Mouse (Mus musculus) heart, embryonic 16.5 days (tissue): ENCODE data around the gene Ypel2. TPM values are rescaled to one million over a fixed set of nuclear protein-coding genes. Genes with fewer than 3 reads are reported as not detected.

Experiments
- ATAC-seq: fragments of 200-750 bp; cut with Nextera tagmentation; replicated peaks from 2 replicates; pipeline ENCODE4 v1.8.0; 2017; ENCODE audit warnings: moderate number of reproducible peaks; ENCODE audit not compliant: insufficient read depth, low FRiP score; ENCODE audit errors: extremely low read depth
- H3K27ac ChIP-seq: fragments of 300-500 bp; sonication (generic); 2 replicates; pipeline ENCODE4 v1.5.1; 2014; ENCODE audit warnings: mild to moderate bottlenecking, low read length, control low read depth, moderate library complexity
- H3K27me3 ChIP-seq: fragments of 300-500 bp; sonication (generic); 2 replicates; pipeline ENCODE4 v1.6.1; 2014; ENCODE audit warnings: low read length, mixed read lengths; ENCODE audit not compliant: control insufficient read depth, insufficient read depth
- H3K36me3 ChIP-seq: fragments of 300-500 bp; sonication (generic); 2 replicates; pipeline ENCODE4 v1.6.1; 2014; ENCODE audit not compliant: control insufficient read depth, insufficient read depth
- H3K4me1 ChIP-seq: fragments of 300-500 bp; sonication (generic); 2 replicates; pipeline ENCODE4 v1.6.1; 2014; ENCODE audit warnings: low read length, mixed read lengths; ENCODE audit not compliant: control insufficient read depth, insufficient read depth
- H3K4me2 ChIP-seq: fragments of 300-500 bp; sonication (generic); 2 replicates; pipeline ENCODE4 v1.6.1; 2014; ENCODE audit warnings: low read depth, mild to moderate bottlenecking, control low read depth, low read length
- H3K4me3 ChIP-seq: fragments of 300-500 bp; sonication (generic); 2 replicates; pipeline ENCODE4 v1.5.1; 2014; ENCODE audit warnings: mild to moderate bottlenecking, control low read depth, low read length
- H3K9ac ChIP-seq: fragments of 300-500 bp; sonication (generic); 2 replicates; pipeline ENCODE4 v1.6.1; 2014; ENCODE audit warnings: low read length, control low read depth
- H3K9me3 ChIP-seq: fragments of 300-500 bp; sonication (generic); replicated peaks from 2 replicates; pipeline ENCODE4 v1.6.1; 2016; ENCODE audit warnings: low read length; ENCODE audit not compliant: control insufficient read depth
- WGBS: fragments of 180-500 bp; shearing (Covaris S2); extraction: QIAGEN DNeasy Blood & Tissue Kit; methylation state at CpG from one replicate; pipeline ENCODE4 v1.1.7; 2014; 5-methylcytosine and 5-hydroxymethylcytosine counted together
- polyA plus RNA-seq: library from polyadenylated mRNA; unstranded; fragments of >200 nt; fragmentation: Nextera tagmentation; extraction: Ambion mirVana; gene quantifications from 2 replicates; pipeline ENCODE4 v1.2.1, GENCODE M21; 2015

The Ypel2 gene
- polyA plus RNA-seq, 1 experiment from 2014 or later, result 24.2 TPM

GRCm38 (mm10) chr11:87002078-87002829 is 8.7 kb upstream of the Ypel2 start:
- H3K27ac ChIP-seq, result 0 out of 2 replicates have a peak overlapping the region, but pooled peaks have one; percentile 0
- H3K4me2 ChIP-seq, result no peak overlapping the region
- no peaks in the 10 kb centered on the region for H3K9me3 ChIP-seq
- no peak overlapping the region for H3K9ac ChIP-seq
- H3K36me3 ChIP-seq, result no peaks in the 10 kb centered on the region
- WGBS, result 55% methylated on average over 10 of the region's 10 CpGs
- 0 out of 2 replicates have a peak, but pooled peaks cover 2% of the 10 kb centered on the region for H3K4me1 ChIP-seq
- no peaks in the 10 kb centered on the region for H3K27me3 ChIP-seq
- H3K4me3 ChIP-seq, result no peak overlapping the region
- no peak for ATAC-seq

- Histone ChIP-seq H3K27me3 (no peaks in the 10 kb centered on the region), H3K4me3 (no peak overlapping the region), H3K9me3 (no peaks in the 10 kb centered on the region), H3K4me1 (0 out of 2 replicates have a peak, but pooled peaks cover 2% of the 10 kb centered on the region), H3K4me2 (no peak overlapping the region), H3K36me3 (no peaks in the 10 kb centered on the region), H3K9ac (no peak overlapping the region), H3K27ac (no peak overlapping the region)
- ATAC-seq, result no peak
- WGBS, result 65% methylated on average over 8 of the region's 8 CpGs
These were observed 7.7 kb upstream of the Ypel2 start for GRCm38 (mm10) chr11:87001217-87001616.

DNA sequence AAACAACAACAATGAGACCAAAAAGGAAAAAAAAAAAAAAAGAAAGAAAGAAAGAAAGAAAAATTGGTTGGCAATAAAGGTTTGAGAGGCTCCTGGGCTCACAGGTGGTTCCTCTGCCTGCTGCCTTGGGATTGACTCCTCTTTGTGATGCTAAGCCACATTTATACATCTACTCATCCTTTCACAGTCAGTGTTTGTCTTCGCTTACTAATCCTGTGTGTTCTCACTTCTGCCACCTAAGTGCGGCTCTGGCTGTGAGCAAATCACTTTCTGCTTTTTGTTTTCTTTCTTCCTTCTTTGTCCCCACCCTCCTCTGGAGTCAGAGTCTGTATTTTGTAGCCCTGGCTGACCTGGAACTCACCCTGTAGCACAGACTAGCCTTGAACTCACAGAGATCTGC is 2.8 kb upstream of the Ypel2 start:
- Histone ChIP-seq H3K4me3 (no peak overlapping the region), H3K4me1 (peaks cover 25% of the 10 kb centered on the region), H3K27ac (no peak overlapping the region), H3K36me3 (no peaks in the 10 kb centered on the region), H3K9me3 (no peaks in the 10 kb centered on the region), H3K9ac (no peak overlapping the region), H3K4me2 (no peak overlapping the region), H3K27me3 (no peaks in the 10 kb centered on the region)
- WGBS, result 64% methylated on average over 2 of the region's 2 CpGs
- no peak for ATAC-seq

DNA sequence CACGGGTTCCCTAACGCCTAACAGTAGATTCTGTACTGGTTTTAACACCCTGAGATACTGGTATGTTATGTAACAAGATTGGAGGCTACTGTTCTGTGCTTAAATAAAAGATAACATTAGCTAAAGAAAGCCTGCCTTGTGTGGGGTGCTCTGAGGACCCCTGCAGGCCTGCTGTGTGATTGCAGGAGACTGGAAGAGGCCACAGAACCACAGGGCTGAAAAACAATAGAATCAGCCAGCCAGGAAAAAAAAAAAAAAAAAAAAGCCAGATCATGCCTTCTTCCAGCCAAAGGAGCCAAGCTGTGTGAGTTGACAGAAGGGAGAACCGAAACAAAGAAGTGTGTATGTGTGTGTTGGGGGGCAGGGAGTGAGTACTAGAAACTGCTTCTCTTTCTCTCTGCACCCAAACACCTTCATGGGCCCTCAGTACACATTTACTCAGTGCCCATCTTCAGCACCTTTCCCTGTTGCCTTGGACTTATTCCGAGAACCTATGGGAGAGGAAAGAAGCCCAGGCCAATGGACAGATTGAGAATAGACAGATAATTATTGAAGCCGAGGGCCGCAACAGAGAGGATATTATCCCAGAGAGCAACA is 2.2 kb upstream of the Ypel2 start:
- H3K9me3 ChIP-seq, result no peaks in the 10 kb centered on the region
- 34% methylated on average over 6 of the region's 6 CpGs for WGBS
- peaks cover 27% of the 10 kb centered on the region for H3K4me1 ChIP-seq
- no peak for ATAC-seq
- H3K4me2 ChIP-seq, result no peak overlapping the region
- no peak overlapping the region for H3K4me3 ChIP-seq
- H3K27ac ChIP-seq, result peak overlapping the region; percentile 86
- H3K9ac ChIP-seq, result no peak overlapping the region
- H3K27me3 ChIP-seq, result no peaks in the 10 kb centered on the region
- no peaks in the 10 kb centered on the region for H3K36me3 ChIP-seq

DNA sequence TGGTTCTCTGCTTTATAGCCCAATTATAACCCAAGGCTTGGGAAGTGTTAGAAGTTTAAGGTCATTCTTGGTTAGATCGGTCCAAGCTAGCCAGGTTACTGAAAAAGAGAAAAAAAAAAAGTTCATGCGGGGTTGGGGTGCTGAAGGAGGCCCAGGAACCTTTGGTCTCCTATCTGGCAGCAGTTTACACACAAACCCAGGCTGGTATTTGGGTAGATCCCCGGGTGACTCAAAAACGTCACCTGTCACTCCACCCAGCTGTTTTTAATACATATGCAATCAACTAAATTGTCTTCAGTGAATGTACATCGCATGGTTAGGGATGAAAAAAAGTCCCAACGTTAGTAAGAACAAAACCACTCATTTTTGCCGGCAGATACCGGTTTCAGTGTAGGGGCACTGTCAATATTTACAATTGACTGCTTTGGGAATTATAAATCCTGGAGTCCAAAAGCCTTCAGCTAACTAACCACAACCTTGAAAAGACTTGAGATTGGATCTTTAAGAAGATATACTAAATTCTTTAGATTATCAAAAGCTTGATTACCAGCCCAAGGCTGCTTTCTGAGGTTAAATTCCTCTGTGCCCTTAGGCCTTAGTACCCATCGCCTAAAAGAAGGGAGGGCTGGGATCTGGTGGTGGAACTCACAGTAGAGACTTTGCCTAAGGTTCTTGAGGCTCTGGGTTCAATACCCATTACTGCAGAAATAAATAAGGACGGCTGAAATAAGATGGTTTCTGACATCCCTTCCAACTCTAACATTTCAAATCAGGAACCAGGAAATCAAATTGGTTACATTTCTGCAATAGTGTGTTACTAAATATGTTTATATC is 1.5 kb upstream of the Ypel2 start:
- Histone ChIP-seq H3K4me1 (peaks cover 35% of the 10 kb centered on the region), H3K9me3 (no peaks in the 10 kb centered on the region), H3K9ac (0 out of 2 replicates have a peak overlapping the region, but pooled peaks have one; percentile 13), H3K27me3 (no peaks in the 10 kb centered on the region), H3K27ac (peak overlapping the region; percentile 86), H3K4me3 (no peak overlapping the region), H3K4me2 (no peak overlapping the region), H3K36me3 (no peaks in the 10 kb centered on the region)
- 49% methylated on average over 10 of the region's 10 CpGs for WGBS
- ATAC-seq, result no peak

- H3K9ac ChIP-seq, result peak overlapping the region; percentile 70
- 23% methylated on average over 6 of the region's 6 CpGs for WGBS
- peaks cover 41% of the 10 kb centered on the region for H3K4me1 ChIP-seq
- H3K4me3 ChIP-seq, result peak overlapping the region; percentile 97
- peak overlapping the region; percentile 75 for H3K4me2 ChIP-seq
- no peak for ATAC-seq
- no peaks in the 10 kb centered on the region for H3K9me3 ChIP-seq
- no peaks in the 10 kb centered on the region for H3K27me3 ChIP-seq
- no peaks in the 10 kb centered on the region for H3K36me3 ChIP-seq
- H3K27ac ChIP-seq, result peak overlapping the region; percentile 86
These were observed 823 bp upstream of the Ypel2 start for GRCm38 (mm10) chr11:86994330-86994729.

DNA sequence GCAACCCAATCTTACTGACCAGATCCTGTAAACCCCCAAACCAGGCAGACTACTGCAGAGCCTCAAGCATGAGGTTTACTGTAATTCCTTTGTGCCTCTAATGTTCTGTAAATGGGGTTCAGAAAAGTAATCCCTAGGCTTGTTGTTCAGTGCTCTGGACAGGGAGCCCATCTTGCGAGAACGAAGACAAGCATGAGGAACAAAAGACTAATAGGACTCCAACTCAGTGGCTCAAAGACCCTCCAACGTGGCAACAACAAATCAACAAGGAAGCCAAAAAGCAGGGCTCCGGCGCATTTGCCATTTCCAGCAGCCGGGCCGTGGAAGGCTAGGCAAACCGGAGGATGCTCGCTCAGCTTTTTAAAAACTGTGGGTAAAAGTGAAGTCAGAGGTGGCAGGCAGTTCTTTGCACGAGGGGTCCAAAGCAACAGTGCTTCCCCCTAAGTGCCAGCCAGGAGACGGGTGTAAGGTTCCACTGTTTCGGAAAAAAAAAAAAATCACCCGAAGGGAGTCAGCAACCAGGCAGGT is 982 bp downstream of the Ypel2 start:
- 2% methylated on average over 13 of the region's 13 CpGs for WGBS
- Histone ChIP-seq H3K27me3 (no peaks in the 10 kb centered on the region), H3K27ac (peak overlapping the region; percentile 98), H3K4me2 (peak overlapping the region; percentile 75), H3K4me3 (peak overlapping the region; percentile 97), H3K4me1 (peaks cover 51% of the 10 kb centered on the region), H3K36me3 (no peaks in the 10 kb centered on the region), H3K9me3 (no peaks in the 10 kb centered on the region), H3K9ac (peak overlapping the region; percentile 97)
- no peak for ATAC-seq

DNA sequence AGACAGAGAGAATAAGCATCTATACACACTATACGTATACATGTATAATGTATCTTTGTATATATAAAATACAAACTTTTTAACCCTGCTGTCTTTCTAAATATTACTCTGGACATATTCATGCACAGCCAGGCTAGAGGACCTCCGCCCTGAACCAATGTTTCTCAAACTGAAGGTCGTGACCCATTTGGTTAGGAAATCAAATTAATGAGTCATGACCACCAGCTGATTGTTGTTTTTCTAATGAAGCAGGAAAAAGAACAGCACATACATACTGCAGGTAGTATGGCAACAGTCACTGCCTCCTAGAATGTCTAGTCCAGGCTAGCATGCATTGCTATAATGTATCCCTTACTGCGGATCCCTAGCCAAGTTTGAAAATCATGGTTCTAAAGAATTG is 2.3 kb downstream of the Ypel2 start:
- Histone ChIP-seq H3K9ac (peak overlapping the region; percentile 97), H3K4me3 (peak overlapping the region; percentile 97), H3K36me3 (no peaks in the 10 kb centered on the region), H3K9me3 (no peaks in the 10 kb centered on the region), H3K27ac (no peak overlapping the region; the same call in 1 of the 2 replicates), H3K27me3 (no peaks in the 10 kb centered on the region), H3K4me1 (peaks cover 57% of the 10 kb centered on the region), H3K4me2 (peak overlapping the region; percentile 75)
- ATAC-seq, result no peak
- 82% methylated on average over 4 of the region's 4 CpGs for WGBS
